Mouse (Mus musculus) adrenal gland, postnatal 25 days (tissue): ENCODE data around the gene Tmem95. TPM values are rescaled to one million over a fixed set of nuclear protein-coding genes. Genes with fewer than 3 reads are reported as not detected.
"Not testable (repeated sequence)": the region's sequence is repeated elsewhere in the genome, so short reads cannot be mapped to it uniquely, and the experiment has no call there.

Experiments used
- DNase-seq: peaks from one replicate; pipeline ENCODE4 v3.0.0; 2021; ENCODE audit warnings: mixed read lengths
- total RNA-seq: library from RNA; stranded (reverse); gene quantifications from 2 replicates; pipeline ENCODE4 v1.2.3, GENCODE M21; 2021

Tmem95 gene
- total RNA-seq, 1 experiment from 2014 or later = not detected

- peak; percentile 66 for DNase-seq
These were observed 2.7 kb upstream of the Tmem95 start for GRCm38 (mm10) chr11:69880506-69880852.

DNA sequence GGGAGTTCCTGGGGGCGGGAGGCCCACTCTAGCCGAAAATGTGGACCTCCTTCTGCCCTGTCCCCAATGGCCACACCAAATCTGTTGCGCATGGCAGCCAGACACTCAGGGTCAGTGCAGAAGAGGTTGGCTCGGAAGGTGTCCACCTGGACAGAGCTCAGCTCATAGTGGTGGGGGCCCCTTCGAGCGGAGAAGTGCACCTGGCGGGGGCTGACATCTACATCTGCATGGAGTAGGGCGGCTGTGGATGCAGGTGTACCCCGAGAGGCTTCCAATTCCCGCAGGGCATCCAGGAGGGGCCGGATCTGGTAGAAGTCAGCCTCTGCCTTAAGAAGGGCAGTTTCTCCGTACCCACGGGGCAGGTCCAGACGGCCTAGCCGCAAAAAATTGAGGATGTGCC lies 1.9 kb upstream of the Tmem95 start:
- no peak for DNase-seq

- no peak for DNase-seq
These were observed 1.1 kb upstream of the Tmem95 start for GRCm38 (mm10) chr11:69878952-69879351.

DNA sequence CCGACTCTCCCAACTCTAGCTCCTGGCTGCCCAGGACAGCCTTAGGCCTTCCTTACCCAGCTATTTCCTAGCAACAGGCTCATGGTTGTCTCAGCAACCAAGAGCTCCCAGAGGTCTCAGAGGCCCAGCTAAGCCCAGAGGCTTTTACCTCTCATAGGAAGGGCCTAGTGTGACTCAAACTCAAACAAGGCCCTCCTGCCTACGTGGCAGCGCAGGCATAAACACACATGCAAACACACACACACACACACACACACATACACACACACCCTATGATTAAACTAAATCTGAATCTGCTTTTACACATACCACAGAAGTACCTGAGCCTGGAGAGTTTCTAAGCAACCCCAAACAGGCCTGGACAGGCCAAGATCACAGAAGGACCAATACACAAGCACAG lies 581 bp upstream of the Tmem95 start:
- no peak for DNase-seq

DNA sequence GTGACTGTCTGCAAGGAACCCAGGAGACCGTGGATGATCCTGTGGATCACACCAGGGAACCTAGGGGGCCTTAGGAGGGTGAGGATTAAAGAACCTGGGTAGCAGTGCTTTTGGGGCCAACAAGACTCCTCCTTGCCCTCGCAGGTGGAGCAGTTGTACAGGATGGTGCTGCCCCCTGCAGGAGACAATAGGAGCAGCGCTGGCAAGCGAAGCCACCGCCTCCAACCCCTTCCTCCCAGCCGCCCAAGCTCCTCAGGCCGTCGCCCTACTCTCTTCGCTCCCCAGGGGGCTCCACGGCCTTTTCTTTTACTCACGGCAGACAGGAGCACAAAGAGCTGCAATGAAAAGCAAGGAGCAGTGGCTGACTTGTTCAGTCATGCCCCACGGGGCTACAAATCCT lies 951 bp downstream of the Tmem95 start:
- DNase-seq = peak; percentile 87

DNA sequence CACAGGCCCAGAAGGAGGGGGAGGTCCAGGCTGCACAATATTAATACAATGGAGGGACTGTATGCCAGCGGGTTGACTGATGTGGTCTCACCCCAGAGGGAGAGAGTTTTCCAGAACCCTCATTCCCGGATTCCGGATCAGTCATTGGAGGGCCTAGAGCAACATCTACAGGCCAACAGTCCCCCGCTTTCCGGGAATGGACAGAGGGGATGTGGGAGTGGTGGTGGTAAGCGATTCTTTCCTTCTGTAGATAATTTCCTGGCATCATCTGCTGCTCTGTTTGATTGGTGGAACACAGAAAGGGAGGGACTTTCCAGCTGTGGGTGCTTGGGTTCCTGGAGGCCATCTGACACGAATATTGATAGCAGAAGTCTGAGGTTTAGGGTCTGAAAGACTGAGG lies 1.6 kb downstream of the Tmem95 start:
- DNase-seq = no peak

DNA sequence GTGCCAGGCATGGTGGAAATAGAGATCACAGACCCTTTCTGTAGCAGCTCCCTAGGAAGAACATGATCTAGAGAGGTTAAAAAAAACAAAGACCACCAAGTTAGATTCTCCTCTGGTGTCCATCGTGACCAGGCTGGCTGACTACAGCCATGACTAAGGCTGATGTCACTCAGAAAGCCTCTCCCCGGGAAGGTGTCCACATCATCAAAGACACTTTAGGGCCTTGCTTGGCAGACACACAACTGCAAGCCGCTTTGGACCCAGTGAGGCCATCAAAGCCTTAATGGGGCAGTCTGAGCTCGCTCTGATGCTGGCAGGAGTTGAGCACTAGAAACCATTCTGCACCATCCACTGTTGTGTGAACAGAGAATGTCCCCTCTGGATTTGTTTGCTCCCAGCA lies 5.4 kb downstream of the Tmem95 start:
- DNase-seq = peak; percentile 26

DNA sequence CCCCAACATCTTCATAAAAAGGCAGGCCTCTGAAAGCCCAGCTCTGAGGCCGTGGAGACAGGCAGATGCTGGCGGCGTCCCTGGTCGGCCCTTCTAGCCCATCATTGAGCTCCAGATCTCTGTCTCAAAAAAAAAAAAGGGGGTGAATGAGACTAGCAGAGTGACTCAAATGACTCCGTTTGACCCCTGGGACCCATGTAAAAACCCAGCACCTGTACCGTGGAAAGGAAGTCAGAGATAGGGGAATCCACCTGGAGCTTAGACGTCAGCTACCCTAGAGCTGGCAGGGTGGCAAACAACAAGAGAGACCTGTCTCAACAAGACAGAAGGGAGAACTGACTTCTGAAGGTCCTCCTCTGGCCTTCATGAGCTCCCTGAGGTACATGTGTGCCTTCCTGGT lies 6.0 kb downstream of the Tmem95 start:
- no peak for DNase-seq

GRCm38 (mm10) chr11:69870289-69871069 lies 7.3 kb downstream of the Tmem95 start:
- DNase-seq = no peak

DNA sequence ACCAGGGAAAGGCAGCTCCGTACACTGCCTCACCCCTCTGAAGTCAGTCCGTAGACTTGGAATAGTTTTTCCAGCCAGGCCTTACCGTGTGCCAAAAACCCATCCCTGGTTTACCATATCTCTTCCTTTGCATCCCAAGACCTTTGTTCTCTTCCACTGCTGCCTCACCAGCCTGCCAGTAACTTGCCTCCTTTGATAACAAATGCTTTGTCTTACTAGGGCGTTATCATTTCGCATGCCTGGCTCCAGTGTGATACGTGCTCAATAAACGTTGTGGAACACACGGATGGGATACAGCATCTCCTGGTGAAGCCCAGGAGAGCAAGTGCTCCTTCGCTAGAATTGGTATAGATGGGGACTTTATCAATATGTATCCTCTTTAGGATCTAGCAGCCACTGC lies 10.5 kb downstream of the Tmem95 start:
- DNase-seq = no peak

GRCm38 (mm10) chr11:69865561-69865960 lies 12.3 kb downstream of the Tmem95 start:
- no peak for DNase-seq

DNA sequence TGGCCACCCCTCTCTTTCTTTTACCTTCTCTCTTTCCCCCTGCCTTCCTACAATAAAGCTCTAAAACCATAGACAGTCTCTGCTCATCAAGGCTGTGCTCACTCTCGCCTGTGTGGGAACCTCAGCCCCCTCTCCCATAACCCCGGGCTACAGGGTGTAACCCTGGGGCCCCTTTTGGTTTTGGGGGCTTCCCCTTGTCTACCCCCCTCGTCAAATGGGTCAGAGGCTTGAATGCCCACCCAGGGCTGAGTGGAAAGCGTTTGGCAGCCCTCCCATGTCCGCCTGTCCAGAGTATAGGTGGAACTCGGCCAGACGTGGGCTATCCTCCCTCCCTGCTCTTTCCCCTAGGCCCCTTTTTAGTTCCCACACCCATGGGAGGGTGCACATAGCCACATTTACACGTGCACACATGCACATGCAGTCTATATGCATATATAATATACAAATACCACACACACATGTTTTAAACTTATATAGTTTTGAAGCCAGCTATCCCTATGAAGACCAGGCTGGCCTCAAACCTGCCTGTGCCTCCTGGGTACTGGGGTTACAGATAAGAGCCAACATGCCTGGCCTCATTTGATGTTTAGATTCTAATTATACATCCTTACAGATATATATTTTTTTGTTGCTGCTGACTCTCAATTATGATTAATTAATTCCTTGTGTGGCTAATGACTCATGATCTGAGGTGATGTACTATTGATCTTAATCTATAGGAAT lies 13.5 kb downstream of the Tmem95 start:
- DNase-seq = no peak

DNA sequence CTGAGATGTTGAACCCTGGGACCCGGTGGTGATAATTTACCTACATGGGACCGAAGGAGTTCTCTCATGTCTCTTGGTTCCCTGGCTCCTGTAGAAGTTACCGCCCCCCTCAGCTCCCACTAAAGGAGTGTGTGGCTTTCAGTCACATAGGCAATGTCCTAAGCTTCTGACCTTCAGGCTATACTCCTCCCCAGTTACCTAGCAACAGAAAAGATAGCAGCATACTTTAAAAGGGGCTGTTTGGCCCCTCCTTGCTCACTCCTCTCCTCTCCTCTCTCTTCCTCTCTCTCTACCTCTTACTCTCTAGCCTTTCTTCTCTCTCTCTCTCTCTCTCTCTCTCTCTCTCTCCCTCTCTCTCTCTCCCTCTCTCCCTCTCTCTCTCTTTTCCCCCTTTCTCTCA lies 14.1 kb downstream of the Tmem95 start:
- DNase-seq = not testable (repeated sequence)

DNA sequence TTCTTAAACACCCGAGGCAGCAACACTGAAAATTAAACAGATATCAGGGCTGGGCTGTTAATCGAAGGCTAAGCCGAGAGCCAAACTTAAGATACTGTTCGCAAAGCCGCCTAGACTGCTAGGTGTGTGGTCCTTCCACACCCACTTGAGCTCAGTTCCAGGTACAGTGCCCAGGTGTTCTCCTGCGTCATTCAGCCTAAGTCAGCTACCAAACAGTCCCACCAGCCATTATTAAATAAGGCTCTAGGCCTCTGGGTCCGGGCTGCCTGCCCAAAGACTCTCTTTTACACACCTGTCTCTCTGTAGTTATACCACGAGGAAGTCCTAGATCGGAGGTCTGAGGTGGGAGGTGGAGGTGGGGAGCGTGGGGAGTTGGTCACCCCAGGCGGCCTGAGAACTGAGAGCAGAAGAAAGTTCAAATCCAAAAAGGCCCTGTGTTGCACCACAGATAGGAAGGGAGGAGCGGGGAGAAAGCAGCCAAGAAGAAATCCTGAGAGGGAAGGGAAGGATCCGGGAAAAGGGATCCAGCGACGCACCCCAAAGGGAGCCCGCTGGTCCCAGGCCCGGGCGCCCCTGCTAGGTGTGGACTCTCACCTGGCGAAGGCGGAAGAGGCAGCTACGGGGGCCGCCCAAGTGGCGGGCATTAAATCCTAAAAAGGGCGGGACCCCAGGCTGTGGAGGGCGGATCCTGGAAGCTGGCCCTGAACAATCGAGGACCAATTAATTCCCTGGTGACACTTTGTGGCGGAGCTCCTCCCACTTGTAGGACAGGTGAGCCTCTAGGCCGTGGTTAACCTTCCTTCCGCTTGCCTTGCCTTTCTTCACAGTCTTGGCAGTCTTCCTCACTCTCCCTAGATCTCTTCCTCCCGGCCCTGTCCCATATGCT lies 19.5 kb downstream of the Tmem95 start, which contains the start of gene Tnk1:
Gene Tnk1, minus strand, starts transcription at position 618 of the 886 bp plus-strand sequence.
- no peak for DNase-seq

DNA sequence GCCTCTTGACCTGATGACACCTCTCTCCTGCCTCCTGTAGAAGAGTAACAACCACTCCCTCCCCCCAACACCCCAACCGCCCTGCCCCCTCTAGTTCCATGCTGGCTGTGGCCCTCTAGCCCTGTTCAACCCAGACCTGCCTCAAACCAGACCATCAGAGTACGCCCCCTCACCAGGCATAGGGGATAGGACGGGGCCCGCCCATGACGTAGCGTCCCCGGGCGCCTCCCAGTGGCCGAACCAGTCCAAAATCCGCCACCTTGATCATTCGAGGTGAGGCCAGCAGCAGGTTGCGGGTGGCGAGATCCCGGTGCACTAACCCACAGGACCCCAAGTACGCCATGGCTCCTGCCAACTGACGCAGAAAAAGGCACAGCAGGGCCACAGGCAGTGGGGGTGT lies 22.5 kb downstream of the Tmem95 start:
- DNase-seq = peak; percentile 56

- DNase-seq = no peak
These were observed 23.1 kb downstream of the Tmem95 start for GRCm38 (mm10) chr11:69854680-69855079.

- DNase-seq = no peak
These were observed 23.8 kb downstream of the Tmem95 start for GRCm38 (mm10) chr11:69853994-69854393.

- no peak for DNase-seq
These were observed 27.1 kb downstream of the Tmem95 start for GRCm38 (mm10) chr11:69850754-69851153.

DNA sequence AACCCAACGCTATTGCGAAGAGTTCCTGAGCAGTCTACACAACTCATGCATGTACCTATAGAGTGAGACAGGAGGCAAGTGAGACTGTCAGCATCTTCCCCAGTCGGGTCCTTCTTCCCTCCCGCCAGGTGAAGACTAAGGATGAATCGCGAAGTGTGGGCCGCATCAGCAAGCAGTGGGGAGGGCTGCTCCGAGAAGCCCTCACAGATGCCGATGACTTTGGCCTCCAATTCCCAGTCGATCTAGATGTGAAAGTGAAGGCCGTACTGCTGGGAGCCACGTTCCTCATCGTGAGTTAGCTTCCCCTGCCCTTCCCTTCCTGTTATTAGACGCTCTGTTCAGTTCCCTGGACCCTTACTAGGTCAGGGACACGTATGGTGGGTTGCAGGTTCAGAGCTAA lies 27.9 kb downstream of the Tmem95 start:
- no peak for DNase-seq

DNA sequence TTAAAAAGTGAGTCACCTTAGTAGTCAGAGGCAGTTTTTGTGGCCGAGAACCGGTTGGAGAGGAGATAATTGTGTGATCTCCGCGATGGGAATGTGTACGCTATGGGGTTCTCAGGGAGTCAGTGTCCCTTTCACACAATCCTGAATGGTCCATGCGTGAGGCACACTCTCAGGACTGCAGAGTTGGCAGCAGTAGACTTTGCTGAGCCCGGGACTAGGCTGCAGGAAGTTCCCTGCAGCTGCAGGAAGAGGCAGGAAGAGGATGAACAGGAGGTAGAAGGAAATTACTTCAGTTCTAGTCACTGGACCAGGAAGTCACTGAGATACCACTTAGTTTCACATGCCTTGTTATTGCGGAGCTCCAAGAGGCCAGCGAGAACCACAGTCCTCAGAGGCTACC lies 28.7 kb downstream of the Tmem95 start:
- DNase-seq = no peak

DNA sequence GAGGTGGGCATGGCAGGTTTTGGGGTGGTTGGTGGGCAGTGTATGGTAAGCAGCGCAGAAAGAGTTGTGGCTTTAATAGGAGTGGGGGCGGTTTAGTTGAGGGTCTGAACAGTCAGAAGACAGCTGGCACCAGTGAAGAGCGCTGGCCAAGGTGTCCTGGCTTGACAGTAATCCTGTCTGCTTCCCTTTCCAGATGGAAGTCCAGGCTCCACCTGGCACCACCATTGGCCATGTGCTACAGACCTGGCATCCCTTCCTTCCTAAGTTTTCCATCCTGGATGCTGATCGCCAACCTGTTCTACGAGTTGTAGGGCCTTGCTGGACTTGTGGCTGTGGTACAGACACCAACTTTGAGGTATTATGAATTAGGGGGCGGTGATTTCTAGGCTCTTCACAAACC lies 29.8 kb downstream of the Tmem95 start:
- no peak for DNase-seq

GRCm38 (mm10) chr11:69846738-69847688 lies 30.8 kb downstream of the Tmem95 start:
- peak; percentile 30 for DNase-seq
